Mouse (Mus musculus): ENCODE data around the gene Coro2b. TPM values are rescaled to one million over a fixed set of nuclear protein-coding genes. Genes with fewer than 3 reads are reported as not detected.

Gene Coro2b
- total and polyA plus RNA-seq, 2 experiments from 2014 or later: 22.8 to 36.2 TPM

DNA sequence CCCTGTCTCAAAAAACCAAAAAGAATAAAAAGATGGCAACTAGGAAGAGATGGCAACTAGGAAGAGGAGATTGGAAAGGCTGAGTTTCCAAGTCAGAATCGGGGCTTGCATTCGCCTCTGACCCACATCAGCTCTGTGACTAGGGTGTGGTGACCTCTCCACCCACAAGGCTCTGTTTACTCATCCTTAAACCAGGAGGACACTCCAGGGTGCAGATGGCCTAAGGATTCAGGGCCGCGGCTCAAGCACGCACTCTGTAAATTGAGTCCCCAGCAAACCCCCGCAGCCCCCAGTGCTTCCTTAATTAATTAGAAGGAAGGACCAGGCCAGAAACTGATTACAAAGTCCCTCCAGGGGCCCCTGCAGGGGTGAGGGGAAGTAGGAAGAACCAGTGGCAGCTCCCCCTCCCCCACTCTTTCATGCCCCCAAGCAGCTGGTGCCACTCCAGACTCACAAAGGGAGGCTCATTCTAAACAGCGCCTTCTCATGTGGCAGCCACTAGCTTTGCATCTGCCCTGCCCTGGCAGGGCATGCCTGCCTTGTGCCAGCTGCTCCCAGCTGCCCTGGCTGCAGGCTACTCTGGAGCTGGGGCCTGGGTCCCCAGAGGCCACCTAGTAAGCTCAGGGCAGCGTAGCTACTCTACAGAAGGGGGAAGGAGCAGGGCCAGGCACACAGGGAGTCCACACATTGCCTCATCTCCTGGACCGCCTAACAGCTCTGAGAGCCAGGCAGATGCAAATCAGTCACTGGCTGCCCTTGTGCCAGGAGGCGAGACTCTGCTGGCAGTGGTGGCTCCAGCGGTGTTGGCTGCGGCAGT is 5.2 kb downstream of the Coro2b start:
- Histone ChIP-seq H3K4me3 (ENCODE audit: low read depth, low read length) (no peak overlapping the region), H3K9me3 (ENCODE audit: low read length) (no peaks in the 10 kb centered on the region), H3K4me1 (ENCODE audit: insufficient read depth, low read length) (peaks cover 29% of the 10 kb centered on the region), H3K9ac (replicated peaks; ENCODE audit: low read length, poor library complexity, severe bottlenecking) (0 out of 2 replicates have a peak overlapping the region, but pooled peaks have one; percentile 33), H3K36me3 (ENCODE audit: insufficient read depth, low read length) (no peaks in the 10 kb centered on the region), H3K27me3 (ENCODE audit: insufficient read depth, low read length) (no peaks in the 10 kb centered on the region), H3K27ac (ENCODE audit: low read depth, low read length) (peak overlapping the region; percentile 65), H3K4me2 (ENCODE audit: low read depth, low read length, poor library complexity, severe bottlenecking) (0 out of 2 replicates have a peak overlapping the region, but pooled peaks have one; percentile 7)
- TF ChIP-seq CTCF (IDR thresholded peaks at IDR 0.05): peak; percentile 11; the same call in 1 of the 2 replicates
- ATAC-seq (ENCODE audit: low FRiP score) (peak; percentile 75), DNase-seq (ENCODE audit: low spot score) (peak; percentile 87)
- 22% methylated on average over 12 of the region's 12 CpGs for WGBS

DNA sequence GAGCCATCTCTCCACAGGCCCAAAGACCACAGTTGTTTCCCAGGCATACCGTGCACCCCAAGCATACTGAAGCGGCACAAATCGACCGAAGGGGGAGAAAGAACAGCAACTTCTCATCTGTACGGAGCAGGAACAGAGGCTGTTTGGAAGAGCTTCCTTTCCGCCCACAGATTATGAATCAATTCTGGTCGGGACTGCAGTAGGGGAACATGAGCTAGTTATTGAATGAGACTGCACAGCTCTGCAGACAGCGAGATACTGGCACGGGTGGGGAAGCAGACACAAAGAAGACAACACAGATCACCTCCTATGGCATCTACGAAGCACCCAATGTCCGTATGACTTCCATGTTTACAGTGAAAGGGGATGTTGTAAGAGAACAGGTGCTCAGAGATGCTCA is 8.3 kb downstream of the Coro2b start:
- no peaks in the 10 kb centered on the region for H3K27me3 ChIP-seq (ENCODE audit: insufficient read depth, low read length)
- no peak overlapping the region for H3K4me2 ChIP-seq (ENCODE audit: low read depth, low read length, poor library complexity, severe bottlenecking)
- no peaks in the 10 kb centered on the region for H3K9me3 ChIP-seq (ENCODE audit: low read length)
- H3K9ac ChIP-seq (replicated peaks; ENCODE audit: low read length, poor library complexity, severe bottlenecking): no peak overlapping the region
- no peak for TF ChIP-seq CTCF (IDR thresholded peaks at IDR 0.05)
- H3K4me3 ChIP-seq (ENCODE audit: low read depth, low read length): no peak overlapping the region
- no peak overlapping the region for H3K27ac ChIP-seq (ENCODE audit: low read depth, low read length)
- peaks cover 20% of the 10 kb centered on the region for H3K4me1 ChIP-seq (ENCODE audit: insufficient read depth, low read length)
- no peak for DNase-seq (ENCODE audit: low spot score)
- no peaks in the 10 kb centered on the region for H3K36me3 ChIP-seq (ENCODE audit: insufficient read depth, low read length)
- no peak for ATAC-seq (ENCODE audit: low FRiP score)
- 85% methylated on average over 11 of the region's 11 CpGs for WGBS

- Histone ChIP-seq H3K4me1 (ENCODE audit: insufficient read depth, low read length) (peaks cover 13% of the 10 kb centered on the region), H3K9ac (replicated peaks; ENCODE audit: low read length, poor library complexity, severe bottlenecking) (no peak overlapping the region)
- WGBS: 67% methylated on average over 8 of the region's 8 CpGs
Measured at GRCm38 (mm10) chr9:62526858-62527257, 10.0 kb downstream of the Coro2b start.

DNA sequence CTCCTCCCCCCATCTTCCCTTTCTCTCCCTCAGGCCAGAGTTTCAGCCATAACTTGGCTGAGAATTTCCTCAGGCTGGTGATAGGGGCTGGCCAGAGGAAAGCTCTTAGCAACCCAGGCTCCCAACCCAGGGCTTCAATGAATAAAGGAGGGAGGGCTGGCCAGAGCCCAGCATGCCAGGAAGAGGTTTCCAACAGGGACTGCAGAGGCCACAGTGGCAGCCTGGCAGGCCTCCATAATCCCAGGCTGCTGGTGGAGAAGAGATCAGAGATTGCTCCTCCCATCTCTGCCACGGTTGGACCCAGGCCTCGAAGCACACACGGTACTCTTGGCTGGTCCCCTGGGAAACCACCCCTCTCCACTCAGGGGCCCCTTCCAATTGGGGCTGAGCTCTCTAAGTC is 10.4 kb downstream of the Coro2b start:
- H3K27ac ChIP-seq (ENCODE audit: low read depth, low read length): 0 out of 2 replicates have a peak overlapping the region, but pooled peaks have one; percentile 26
- no peak for TF ChIP-seq CTCF (IDR thresholded peaks at IDR 0.05)
- 3% methylated on average over 3 of the region's 3 CpGs for WGBS

More at GRCm38 (mm10) chr9:62526858-62527257, 10.0 kb downstream of the Coro2b start:
- TF ChIP-seq CTCF (IDR thresholded peaks at IDR 0.05): no peak
- Histone ChIP-seq H3K4me2 (ENCODE audit: low read depth, low read length, poor library complexity, severe bottlenecking) (no peak overlapping the region), H3K9me3 (ENCODE audit: low read length) (no peaks in the 10 kb centered on the region), H3K4me3 (ENCODE audit: low read depth, low read length) (no peak overlapping the region), H3K27ac (ENCODE audit: low read depth, low read length) (0 out of 2 replicates have a peak overlapping the region, but pooled peaks have one; percentile 26), H3K36me3 (ENCODE audit: insufficient read depth, low read length) (no peaks in the 10 kb centered on the region), H3K27me3 (ENCODE audit: insufficient read depth, low read length) (no peaks in the 10 kb centered on the region)
- DNase-seq (ENCODE audit: low spot score): no peak
- ATAC-seq (ENCODE audit: low FRiP score): no peak

GRCm38 (mm10) chr9:62524761-62525308 is 12.0 kb downstream of the Coro2b start:
- 65% methylated on average over 4 of the region's 4 CpGs for WGBS
- H3K27me3 ChIP-seq (ENCODE audit: insufficient read depth, low read length): no peaks in the 10 kb centered on the region
- no peaks in the 10 kb centered on the region for H3K36me3 ChIP-seq (ENCODE audit: insufficient read depth, low read length)
- ATAC-seq (ENCODE audit: low FRiP score) (no peak), DNase-seq (ENCODE audit: low spot score) (no peak)
- no peak overlapping the region for H3K4me3 ChIP-seq (ENCODE audit: low read depth, low read length)
- H3K27ac ChIP-seq (ENCODE audit: low read depth, low read length): no peak overlapping the region; the same call in 1 of the 2 replicates
- H3K9me3 ChIP-seq (ENCODE audit: low read length): no peaks in the 10 kb centered on the region
- H3K4me2 ChIP-seq (ENCODE audit: low read depth, low read length, poor library complexity, severe bottlenecking): no peak overlapping the region
- no peak for TF ChIP-seq CTCF (IDR thresholded peaks at IDR 0.05)
- H3K9ac ChIP-seq (replicated peaks; ENCODE audit: low read length, poor library complexity, severe bottlenecking): no peak overlapping the region
- H3K4me1 ChIP-seq (ENCODE audit: insufficient read depth, low read length): peaks cover 8% of the 10 kb centered on the region; the same call in 1 of the 2 replicates

More for the DNA sequence above, 10.4 kb downstream of the Coro2b start:
- ATAC-seq (ENCODE audit: low FRiP score) (peak; percentile 73), DNase-seq (ENCODE audit: low spot score) (peak; percentile 94)
- no peaks in the 10 kb centered on the region for H3K27me3 ChIP-seq (ENCODE audit: insufficient read depth, low read length)
- no peak overlapping the region for H3K4me3 ChIP-seq (ENCODE audit: low read depth, low read length)
- no peak overlapping the region for H3K4me2 ChIP-seq (ENCODE audit: low read depth, low read length, poor library complexity, severe bottlenecking)
- H3K9ac ChIP-seq (replicated peaks; ENCODE audit: low read length, poor library complexity, severe bottlenecking): no peak overlapping the region
- peaks cover 8% of the 10 kb centered on the region; the same call in 1 of the 2 replicates for H3K4me1 ChIP-seq (ENCODE audit: insufficient read depth, low read length)
- H3K9me3 ChIP-seq (ENCODE audit: low read length): no peaks in the 10 kb centered on the region
- H3K36me3 ChIP-seq (ENCODE audit: insufficient read depth, low read length): no peaks in the 10 kb centered on the region
